Mouse (Mus musculus): ENCODE measurements around the gene Pomgnt1.

Pomgnt1 gene

DNA sequence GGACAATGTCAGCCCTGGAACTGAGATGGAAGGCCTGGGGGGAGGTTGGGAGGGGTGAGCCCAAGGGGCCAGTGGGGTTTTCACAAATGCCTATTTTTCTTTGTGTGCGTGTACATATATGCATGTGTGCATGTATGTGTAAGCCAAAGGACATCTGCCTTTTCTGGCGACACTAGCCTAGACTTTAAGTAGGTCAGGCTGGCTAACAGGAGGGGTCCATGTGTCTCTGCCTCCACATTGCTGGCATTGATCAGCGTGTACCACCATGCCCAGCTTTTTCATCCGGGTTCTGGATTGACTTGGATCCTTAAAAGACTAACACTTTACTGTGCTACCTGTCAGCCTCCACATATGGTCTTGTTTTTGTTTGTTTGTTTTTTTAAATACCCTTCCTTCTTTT, 50.1 kb downstream of the Pomgnt1 start:
- no peak for DNase-seq (ENCODE audit: low spot score)

DNA sequence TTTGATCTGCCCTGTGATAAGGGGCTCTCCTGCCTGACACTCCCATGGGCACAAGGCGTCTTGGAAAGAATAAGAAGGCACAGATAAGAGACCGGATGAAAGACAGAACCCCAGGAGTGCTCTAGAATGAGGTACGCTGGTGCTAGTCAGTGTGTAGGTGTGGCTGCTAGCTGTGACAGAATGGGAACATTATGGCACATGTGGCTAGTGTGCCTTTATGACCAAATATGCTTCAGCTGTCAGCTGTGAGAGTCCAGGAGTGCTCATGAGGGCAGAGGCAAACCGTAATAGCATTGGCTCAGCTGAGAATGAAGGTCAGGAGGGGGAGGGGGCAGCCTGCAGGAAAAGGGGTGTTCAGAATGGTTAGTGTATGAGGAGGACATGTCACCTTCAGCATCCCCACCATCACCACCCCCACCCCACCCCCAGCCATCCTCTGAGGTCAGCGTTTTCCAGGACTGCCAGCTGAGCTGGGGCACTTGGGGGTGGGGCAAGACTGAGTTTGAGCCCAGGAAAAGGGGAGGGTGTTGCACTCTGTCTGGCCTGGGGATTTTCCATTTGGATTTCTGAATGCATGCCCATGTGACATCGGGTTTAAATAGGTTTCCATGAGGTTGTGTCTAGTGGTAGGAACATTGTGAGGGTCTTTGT, 51.0 kb downstream of the Pomgnt1 start:
- no peak for DNase-seq (ENCODE audit: low spot score)

DNA sequence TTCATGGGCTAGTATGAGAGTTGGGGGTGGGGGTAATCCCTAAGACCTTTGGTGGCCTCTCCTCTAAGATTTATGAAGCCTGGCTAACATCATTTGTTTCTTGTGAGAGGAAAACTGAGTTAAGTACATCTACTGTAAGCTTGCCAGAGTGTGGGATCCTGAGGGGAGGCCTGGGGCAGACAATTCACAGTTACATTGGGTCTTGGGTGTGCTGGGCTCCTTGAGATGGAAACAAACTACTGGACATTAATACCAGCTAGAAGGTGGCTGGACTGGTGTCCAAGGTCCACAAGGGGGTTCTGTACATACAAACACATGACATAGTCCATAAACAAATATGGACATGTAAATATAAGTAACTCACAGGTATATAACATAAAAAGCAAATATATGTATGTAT, 51.5 kb downstream of the Pomgnt1 start:
- DNase-seq (ENCODE audit: low spot score) = no peak

DNA sequence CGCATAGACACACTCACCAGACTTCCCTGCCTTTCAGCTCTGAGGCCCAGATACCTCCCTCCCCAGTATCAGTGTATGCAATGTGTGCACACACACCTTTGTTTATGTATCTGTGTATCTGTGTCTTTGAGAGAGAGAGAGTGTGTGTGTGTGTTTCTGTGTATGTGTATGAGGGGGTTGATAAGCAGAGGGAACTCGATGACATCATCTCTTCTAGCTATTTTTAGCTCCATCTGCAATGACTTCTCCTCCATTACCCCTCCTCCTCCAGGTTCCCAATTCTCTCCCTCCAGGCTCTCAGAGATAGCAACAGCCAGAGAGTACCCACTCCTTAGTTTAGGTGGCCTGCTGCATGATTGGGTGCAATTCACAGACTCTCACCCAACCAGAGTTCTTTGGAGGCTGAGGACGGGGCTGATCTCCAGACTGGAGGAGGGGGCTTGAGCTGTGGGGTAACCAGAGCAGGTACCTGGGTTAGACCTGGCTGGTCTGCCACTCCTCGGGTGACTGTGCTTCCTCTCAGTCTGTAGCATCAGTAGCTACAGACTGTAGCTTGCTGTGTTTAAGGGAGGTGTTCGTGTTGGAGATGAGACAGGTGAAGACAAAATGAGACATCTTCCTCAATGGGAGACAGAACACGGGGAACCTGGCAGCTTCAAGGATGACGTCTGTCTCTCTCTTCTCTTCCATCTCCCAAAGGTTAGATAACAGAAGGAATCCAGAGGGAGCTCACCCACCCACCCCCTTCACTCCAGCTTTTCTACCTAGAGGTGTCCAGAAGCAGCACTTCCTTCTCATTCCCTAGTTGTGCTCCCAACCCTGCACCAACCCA, 52.3 kb downstream of the Pomgnt1 start:
- DNase-seq (ENCODE audit: low spot score) = no peak

DNA sequence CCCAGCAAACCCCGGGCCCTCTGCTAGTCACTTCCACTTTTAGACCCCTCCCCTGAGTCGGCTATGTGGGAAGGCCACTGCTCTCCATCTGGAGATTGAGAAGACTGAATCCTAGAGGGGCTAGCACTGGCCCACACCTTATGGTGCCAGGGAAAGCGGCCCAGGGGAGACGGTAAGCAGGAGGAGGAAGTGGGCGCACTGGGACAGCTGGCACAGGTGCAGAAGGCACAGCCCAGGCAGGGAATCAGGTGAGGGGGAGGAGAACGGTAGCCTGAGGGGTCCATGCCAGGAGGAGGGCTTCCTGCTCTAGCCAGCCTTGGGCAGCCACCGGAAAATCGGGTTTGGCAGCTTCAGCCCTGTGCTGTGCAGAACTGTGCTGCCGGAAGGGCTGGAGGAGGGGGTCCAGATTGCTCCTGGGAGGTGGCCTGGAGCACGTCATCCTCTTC, 52.9 kb downstream of the Pomgnt1 start:
- DNase-seq (ENCODE audit: low spot score) = peak; percentile 70

DNA sequence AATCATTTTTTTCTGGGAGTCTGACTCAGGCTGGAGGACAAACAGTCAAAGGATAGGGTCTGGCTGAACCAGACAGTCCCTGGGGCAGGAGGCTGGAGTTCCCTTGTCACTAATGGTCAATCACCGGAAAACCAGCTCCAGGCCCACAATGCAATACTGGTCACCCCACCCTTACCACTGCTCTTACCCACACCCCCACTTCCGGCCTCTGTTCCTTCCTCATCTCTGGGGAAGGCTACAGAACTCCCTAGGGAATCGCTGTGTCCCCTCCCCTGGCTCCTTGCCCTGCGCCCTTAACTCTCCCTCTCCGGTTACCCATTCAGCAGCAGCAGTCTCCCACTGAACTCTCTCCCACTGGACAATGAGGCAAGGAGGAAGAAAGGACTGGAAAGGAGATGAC, 53.5 kb downstream of the Pomgnt1 start:
- no peak for DNase-seq (ENCODE audit: low spot score)

DNA sequence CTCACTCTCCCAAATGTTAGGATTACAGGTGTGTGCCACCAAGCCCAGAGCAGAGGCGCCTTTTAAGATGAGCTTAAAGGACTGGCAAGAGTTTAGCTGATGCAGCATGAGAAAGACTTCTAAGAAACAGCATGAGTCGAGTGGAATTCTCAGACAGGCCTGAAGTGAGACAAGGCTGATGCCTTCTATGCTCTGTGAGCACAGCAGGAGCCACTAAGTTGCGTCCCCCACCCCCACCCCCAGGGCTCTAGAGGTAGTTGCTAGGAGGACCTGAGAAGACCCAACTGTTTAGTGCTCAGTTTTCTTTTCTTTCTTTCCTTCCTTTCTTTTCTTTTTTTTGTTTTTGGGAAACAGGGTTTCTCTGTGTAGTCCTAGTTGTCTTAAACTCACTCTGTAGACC, 58.4 kb downstream of the Pomgnt1 start:
- no peak for DNase-seq (ENCODE audit: low spot score)

DNA sequence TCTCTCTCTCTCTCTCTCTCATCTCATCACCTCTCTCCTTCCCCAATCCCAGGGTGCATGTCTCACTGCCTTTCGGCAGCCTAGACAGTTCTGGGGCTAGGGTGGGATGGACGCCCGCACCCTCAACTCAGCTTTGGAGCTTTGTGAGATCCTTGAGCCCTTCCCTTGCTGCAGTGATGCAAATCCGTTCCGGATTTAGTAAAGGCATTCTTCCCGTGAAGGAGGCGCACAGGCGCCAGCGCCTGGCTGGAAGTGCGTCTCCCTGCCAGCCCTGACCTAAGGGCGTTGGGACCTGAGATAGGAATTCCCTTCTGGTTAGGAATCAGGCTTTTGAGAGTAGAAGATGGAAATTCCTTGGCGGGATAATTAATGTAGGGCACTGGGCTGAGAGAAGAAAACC, 59.1 kb downstream of the Pomgnt1 start:
- DNase-seq (ENCODE audit: low spot score) = no peak

DNA sequence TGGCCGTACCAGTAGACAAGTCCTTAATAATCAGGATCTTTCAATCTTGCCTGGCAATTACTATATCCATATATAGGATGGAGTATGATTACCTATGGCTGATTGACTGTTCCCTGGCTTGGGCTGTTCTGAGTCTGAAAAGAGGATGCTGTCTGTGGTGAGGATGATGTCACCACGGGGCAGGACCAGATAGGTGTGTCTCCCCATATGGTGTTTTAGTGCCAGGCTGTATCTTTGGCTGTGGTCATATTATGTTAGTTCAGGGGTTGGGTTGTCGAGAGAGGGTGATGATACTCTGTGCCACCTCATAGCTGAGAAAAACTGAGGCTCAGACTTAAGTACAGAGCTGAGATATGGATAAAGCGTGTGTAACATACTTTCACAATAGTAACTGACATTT, 61.4 kb downstream of the Pomgnt1 start:
- DNase-seq (ENCODE audit: low spot score) = no peak

DNA sequence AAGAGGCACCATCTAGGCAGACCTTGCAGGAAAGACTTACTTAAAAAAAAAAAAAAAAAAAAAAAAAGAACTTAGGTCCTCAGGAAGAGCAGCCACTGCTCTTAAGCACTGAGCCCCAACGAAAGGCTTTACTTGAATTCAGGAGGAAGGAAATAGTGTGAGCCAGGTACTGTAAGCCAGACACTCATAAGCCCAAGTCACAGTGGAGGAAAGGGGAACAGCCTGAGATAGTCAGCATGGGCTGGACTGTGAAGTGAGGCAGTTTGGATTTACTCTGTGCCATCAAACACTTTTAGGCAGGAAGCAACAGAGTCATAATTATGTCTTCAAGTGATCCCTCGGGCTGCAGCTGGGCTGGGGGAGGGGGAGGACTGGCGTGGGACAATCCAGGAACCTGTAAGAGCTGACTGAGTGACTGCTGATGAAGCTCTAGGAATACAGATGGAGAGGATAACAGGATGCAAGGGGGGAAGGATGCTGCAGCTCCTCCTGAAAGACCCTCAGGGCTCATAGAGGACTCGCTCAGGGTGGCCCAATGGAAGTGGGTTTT, 68.7 kb downstream of the Pomgnt1 start:
- DNase-seq (ENCODE audit: low spot score) = no peak

DNA sequence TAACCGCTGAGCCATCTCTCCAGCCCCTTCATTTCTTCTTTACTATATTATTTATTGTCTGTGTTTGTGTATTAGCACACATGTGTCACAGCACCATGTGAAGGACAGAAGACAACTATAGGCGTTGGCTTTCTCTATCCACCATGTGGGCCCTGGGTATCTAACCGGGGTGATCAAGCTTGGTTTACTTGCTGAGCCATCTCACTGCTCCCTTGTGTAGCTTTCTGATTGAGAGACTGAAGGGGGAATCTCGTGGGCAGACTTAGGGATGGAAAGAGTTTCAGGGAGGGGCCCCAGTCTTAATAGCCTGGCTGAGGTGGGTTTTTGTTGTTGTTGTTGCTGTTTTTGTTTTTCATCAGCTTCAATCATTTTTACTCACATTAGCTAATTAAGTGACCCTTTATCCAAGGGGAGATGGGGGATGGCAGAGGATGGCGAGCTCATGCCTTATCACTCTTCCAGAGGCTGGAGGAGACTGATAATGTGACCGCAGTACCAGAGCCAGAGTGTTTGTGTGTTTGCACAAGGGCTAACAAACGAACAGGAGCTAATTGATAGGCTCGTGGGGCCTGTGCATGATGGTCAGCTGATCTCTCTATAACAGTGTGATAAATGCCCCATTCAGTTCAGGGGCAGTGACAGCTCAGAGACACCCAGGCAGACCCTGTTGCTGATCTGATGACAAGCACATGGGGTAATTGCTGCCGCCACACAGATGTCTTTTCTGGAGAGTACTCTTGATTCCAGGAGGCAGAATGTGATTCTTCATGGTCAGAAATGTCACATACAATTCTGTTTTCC, 70.1 kb downstream of the Pomgnt1 start:
- no peak for DNase-seq (ENCODE audit: low spot score)

DNA sequence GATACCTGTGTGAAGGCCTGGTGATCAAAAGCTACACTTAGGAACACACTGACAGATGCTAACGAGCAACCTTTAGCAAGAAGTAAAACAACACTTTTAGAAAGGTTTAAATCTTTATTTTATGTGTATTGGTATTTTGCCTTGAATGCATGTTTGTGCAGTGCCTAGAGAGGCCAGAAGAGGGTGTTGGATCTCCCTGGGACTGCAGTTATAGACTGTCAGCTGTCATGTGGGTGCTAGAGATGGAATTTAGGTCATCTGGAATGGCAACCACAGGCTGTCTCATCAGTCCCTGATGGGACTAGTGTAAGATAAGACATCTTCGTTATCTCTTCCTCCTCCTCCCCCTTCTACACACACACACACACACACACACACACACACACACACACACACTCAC, 74.8 kb downstream of the Pomgnt1 start:
- DNase-seq (ENCODE audit: low spot score) = no peak

DNA sequence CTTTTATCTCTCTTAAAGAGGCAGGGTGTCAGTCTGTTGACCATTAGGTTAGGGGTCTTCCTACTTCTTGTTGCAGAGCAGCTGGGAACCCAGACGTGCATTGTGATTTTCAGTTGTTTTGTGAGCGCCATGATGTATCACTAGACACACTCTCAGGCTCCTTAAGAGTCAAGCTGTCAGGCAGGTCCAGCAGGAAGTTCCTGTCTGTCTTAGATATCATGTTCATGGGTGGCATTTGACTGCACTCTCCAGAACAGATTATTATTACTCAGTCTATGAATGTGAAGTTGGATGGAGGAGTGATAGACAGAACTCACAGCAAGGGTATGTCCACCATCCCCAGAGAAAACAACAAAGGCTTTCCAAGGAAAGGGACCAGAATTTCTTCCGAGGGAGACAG, 80.8 kb downstream of the Pomgnt1 start:
- no peak for DNase-seq (ENCODE audit: low spot score)

DNA sequence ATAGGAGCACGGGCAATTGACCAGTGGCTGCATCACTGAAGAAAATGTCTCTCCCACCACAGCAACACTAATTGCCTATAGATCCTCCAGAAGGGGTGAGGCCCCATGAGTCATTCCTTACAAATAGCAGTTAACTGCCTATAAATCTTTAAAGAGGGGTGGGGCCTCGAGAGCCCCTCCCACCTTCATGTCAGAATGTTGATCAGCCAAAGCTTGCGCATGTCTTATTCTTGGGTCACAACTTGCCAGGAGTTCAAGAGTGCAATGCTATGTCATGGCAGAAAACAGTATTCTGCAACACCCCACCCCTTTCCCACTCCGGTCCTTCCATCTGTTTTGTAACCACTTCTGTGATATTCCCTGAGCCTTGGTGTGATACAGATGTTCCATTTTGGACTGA, 82.9 kb downstream of the Pomgnt1 start:
- DNase-seq (ENCODE audit: low spot score) = no peak

DNA sequence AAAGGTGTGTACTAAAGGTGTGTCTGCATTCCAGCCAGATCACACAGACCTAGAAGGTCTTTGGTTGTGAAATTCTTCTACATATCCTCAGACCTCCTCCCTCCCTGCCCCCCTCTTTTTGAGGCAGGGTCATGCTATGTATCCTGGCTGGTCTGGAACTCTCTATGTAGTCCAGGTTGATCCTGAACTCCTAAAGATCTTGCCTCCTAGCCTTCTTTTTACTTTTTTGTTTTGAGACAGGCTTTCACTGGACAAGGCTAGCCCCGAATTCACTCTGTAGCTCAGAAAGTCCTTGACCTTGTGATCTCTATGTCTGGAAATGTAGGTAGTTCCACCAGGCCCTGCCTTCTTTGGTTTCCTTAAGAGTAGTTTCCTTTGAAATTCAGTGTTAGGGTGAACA, 85.3 kb downstream of the Pomgnt1 start:
- no peak for DNase-seq (ENCODE audit: low spot score)
